Mouse (Mus musculus) midbrain, embryonic 13.5 days (tissue): ENCODE results near the gene Pemt. TPM values are rescaled to one million over a fixed set of nuclear protein-coding genes. Genes with fewer than 3 reads are reported as not detected.
A peak's percentile ranks its signal among the peaks of the same experiment; 100 is the strongest.

ENCODE experiments used
- ATAC-seq: fragments of 200-750 bp; cut with Nextera tagmentation; 2 replicates; pipeline ENCODE4 v1.8.0; 2017; ENCODE audit warnings: mild to moderate bottlenecking, moderate TSS enrichment, moderate library complexity
- H3K27ac ChIP-seq: fragments of 300-500 bp; sonication (generic); 2 replicates; pipeline ENCODE4 v1.5.1; 2015; ENCODE audit warnings: inconsistent platforms, mild to moderate bottlenecking, moderate library complexity
- H3K27me3 ChIP-seq: fragments of 300-500 bp; sonication (generic); 2 replicates; pipeline ENCODE4 v1.6.1; 2015; ENCODE audit warnings: mild to moderate bottlenecking, inconsistent platforms
- H3K36me3 ChIP-seq: fragments of 300-500 bp; sonication (generic); 2 replicates; pipeline ENCODE4 v1.6.1; 2015; ENCODE audit warnings: mild to moderate bottlenecking, inconsistent platforms
- H3K4me1 ChIP-seq: fragments of 300-500 bp; sonication (generic); replicated peaks from 2 replicates; pipeline ENCODE4 v1.6.1; 2015; ENCODE audit warnings: inconsistent platforms
- H3K4me2 ChIP-seq: fragments of 300-500 bp; sonication (generic); replicated peaks from 2 replicates; pipeline ENCODE4 v1.6.1; 2015; ENCODE audit warnings: moderate library complexity, mild to moderate bottlenecking, inconsistent platforms
- H3K4me3 ChIP-seq: fragments of 300-500 bp; sonication (generic); replicated peaks from 2 replicates; pipeline ENCODE4 v1.5.1; 2015; ENCODE audit warnings: mild to moderate bottlenecking, inconsistent platforms
- H3K9ac ChIP-seq: fragments of 300-500 bp; sonication (generic); replicated peaks from 2 replicates; pipeline ENCODE4 v1.6.1; 2015; ENCODE audit warnings: mild to moderate bottlenecking, inconsistent platforms
- H3K9me3 ChIP-seq: fragments of 300-500 bp; sonication (generic); 2 replicates; pipeline ENCODE4 v1.6.1; 2016; ENCODE audit warnings: mild to moderate bottlenecking, inconsistent platforms
- WGBS: fragments of 180-500 bp; shearing (Covaris S2); methylation state at CpG from one replicate; pipeline ENCODE4 v1.1.7; 2015; 5-methylcytosine and 5-hydroxymethylcytosine counted together
- polyA plus RNA-seq: library from polyadenylated mRNA; unstranded; fragments of >200 nt; fragmentation: Nextera tagmentation; extraction: Ambion mirVana; gene quantifications from 2 replicates; pipeline ENCODE4 v1.2.1, GENCODE M21; 2015

Gene Pemt
- polyA plus RNA-seq, 1 experiment from 2014 or later: 6.9 TPM

DNA sequence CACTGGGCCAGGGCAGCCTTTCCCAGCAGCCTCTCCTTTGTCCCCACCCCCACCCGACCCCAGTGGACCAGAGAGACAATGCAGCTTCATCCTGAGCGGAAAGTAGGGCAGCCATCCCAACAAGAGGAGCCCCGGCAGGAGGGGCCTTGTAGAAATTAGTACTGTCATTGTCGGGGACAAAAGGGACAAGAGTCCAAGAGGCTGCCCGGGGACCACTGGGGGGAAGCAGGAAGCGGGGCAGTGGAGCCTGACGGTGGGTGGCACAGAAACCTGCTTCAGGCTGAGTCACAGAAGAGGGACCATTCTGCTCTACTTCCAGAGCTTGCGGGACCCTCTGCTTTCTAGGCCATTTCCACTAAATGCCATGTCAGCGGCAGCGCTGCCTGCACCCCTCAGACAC lies 71.0 kb downstream of the Pemt start:
- H3K27ac ChIP-seq: no peak overlapping the region
- 14% methylated on average over 10 of the region's 10 CpGs for WGBS
- H3K9ac ChIP-seq: no peak overlapping the region
- H3K4me2 ChIP-seq: no peak overlapping the region
- H3K36me3 ChIP-seq: no peaks in the 10 kb centered on the region
- H3K4me1 ChIP-seq: 0 out of 2 replicates have a peak, but pooled peaks cover 4% of the 10 kb centered on the region
- no peaks in the 10 kb centered on the region for H3K9me3 ChIP-seq
- H3K4me3 ChIP-seq: no peak overlapping the region
- 0 out of 2 replicates have a peak, but pooled peaks cover 3% of the 10 kb centered on the region for H3K27me3 ChIP-seq
- no peak for ATAC-seq

DNA sequence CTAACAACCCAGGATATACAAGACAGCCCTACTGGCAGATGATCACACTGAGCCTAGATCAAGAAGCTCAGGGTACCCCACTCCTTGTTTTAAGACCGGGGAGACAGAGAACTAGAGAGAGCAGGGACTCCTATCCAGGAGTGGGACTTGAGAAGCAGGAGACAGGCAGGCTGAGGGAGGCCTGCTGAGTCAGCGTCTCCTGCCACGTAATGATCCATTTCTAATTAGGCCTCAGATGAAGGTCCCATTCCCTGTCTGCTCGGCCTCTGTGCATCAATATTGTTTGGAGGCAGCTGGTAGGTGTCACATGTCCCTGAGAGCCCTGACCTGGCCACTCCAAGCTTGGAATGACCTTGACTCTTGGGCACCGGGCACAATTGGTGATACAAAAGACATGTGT lies 72.9 kb downstream of the Pemt start:
- no peak for ATAC-seq
- WGBS: 79% methylated on average over 5 of the region's 5 CpGs

DNA sequence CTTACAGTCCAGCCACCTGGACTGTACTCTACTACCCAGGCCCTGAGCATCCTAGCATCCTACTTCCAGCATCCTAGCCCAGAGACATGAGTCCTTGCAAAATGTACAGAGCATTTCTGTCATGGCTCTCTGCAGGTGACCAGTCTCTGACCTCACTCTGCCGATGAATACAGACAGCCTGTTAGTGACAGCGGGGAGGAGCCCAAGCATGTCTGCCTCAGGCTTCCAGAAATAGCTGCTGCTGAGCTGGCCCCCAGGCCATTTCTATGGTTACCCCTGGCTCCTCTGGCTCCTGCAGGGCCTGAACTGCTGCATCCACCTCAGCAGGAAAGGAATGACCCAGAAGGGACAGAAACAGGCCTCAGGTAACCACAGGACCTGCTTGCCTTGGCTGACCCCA lies 74.6 kb downstream of the Pemt start:
- WGBS: 50% methylated on average over 2 of the region's 2 CpGs

More for the DNA sequence above, 72.9 kb downstream of the Pemt start:
- Histone ChIP-seq H3K4me2 (no peak overlapping the region), H3K36me3 (no peaks in the 10 kb centered on the region), H3K4me1 (0 out of 2 replicates have a peak, but pooled peaks cover 4% of the 10 kb centered on the region), H3K9ac (no peak overlapping the region), H3K9me3 (no peaks in the 10 kb centered on the region), H3K27ac (no peak overlapping the region), H3K27me3 (no peaks in the 10 kb centered on the region; the same call in 1 of the 2 replicates), H3K4me3 (no peak overlapping the region)

DNA sequence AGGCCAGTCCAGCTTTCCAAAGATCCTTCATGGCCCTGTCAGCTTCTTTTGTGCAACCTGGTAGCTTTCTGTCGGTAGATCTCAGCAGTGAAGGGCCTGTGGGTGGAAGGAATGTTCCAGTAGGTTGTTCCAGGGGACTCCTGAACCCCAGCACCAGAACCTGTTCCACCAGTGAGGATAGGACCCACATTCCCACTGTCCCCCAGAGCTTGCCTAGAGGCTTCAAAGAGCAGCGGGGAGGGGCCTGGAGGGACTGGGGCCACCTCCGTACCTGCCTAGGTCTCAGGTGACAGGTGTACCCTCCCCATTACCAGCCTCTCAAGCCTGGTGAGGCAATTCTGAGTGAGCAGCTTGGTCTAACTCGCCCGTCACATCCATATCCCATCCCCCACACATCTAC lies 75.5 kb downstream of the Pemt start:
- Histone ChIP-seq H3K27ac (no peak overlapping the region), H3K36me3 (no peaks in the 10 kb centered on the region), H3K9me3 (no peaks in the 10 kb centered on the region), H3K9ac (no peak overlapping the region), H3K4me2 (no peak overlapping the region), H3K27me3 (peaks cover 1% of the 10 kb centered on the region; the same call in 1 of the 2 replicates), H3K4me1 (0 out of 2 replicates have a peak, but pooled peaks cover 4% of the 10 kb centered on the region), H3K4me3 (no peak overlapping the region)
- WGBS: 87% methylated on average over 5 of the region's 5 CpGs
- ATAC-seq: no peak

More for the DNA sequence above, 74.6 kb downstream of the Pemt start:
- Histone ChIP-seq H3K27me3 (no peaks in the 10 kb centered on the region; the same call in 1 of the 2 replicates), H3K4me3 (no peak overlapping the region), H3K9me3 (no peaks in the 10 kb centered on the region), H3K27ac (no peak overlapping the region), H3K9ac (no peak overlapping the region), H3K36me3 (no peaks in the 10 kb centered on the region), H3K4me1 (0 out of 2 replicates have a peak, but pooled peaks cover 4% of the 10 kb centered on the region), H3K4me2 (no peak overlapping the region)
- no peak for ATAC-seq

DNA sequence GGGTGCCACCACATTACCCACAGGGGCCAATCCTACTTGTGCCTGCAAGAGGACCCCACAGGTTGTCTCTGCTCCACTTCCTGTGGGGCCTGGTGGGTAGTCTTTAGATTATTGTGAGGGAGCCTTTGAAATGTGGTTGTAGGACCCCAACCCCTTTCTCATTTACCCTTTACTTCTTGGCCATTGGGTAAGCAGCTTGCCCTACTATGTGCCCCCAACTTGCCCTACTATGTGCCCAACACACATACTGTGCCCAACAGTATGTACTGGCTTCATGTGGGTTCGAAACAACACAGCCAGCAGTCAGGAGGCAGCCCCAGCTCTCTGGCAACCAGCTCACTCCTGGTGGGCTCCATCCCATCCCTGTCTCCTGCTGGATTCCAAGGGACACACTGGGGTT lies 78.5 kb downstream of the Pemt start:
- Histone ChIP-seq H3K4me1 (peaks cover 23% of the 10 kb centered on the region), H3K4me2 (no peak overlapping the region), H3K36me3 (0 out of 2 replicates have a peak, but pooled peaks cover under 1% of the 10 kb centered on the region), H3K9me3 (no peaks in the 10 kb centered on the region), H3K4me3 (no peak overlapping the region), H3K27me3 (peaks cover 29% of the 10 kb centered on the region), H3K9ac (no peak overlapping the region), H3K27ac (no peak overlapping the region)
- WGBS: 88% methylated on average over 1 of the region's 1 CpGs
- no peak for ATAC-seq

DNA sequence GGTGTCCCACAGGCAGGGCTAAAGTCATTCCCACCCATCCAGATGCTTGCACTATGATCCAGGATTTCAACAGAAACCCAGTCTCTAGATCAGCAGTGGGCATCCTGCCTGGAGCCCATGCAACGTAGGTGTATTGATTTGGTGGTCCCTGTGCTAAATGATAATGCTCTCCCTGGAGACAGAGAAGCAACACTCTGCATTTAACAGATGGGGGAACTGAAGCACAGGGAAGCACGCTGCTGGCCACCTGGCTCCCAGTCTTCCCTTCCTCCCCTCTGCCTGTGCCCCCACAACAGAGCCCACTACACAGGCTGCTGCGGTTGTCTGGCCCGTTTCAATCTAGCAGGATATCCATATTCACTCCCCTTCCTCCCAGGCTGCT lies 80.2 kb downstream of the Pemt start:
- peaks cover 37% of the 10 kb centered on the region for H3K27me3 ChIP-seq
- no peak for ATAC-seq
- H3K4me2 ChIP-seq: no peak overlapping the region
- H3K27ac ChIP-seq: no peak overlapping the region
- WGBS: 75% methylated on average over 4 of the region's 4 CpGs
- H3K9me3 ChIP-seq: no peaks in the 10 kb centered on the region
- no peak overlapping the region for H3K4me3 ChIP-seq
- H3K9ac ChIP-seq: no peak overlapping the region
- H3K4me1 ChIP-seq: peaks cover 23% of the 10 kb centered on the region
- peaks cover 16% of the 10 kb centered on the region for H3K36me3 ChIP-seq

DNA sequence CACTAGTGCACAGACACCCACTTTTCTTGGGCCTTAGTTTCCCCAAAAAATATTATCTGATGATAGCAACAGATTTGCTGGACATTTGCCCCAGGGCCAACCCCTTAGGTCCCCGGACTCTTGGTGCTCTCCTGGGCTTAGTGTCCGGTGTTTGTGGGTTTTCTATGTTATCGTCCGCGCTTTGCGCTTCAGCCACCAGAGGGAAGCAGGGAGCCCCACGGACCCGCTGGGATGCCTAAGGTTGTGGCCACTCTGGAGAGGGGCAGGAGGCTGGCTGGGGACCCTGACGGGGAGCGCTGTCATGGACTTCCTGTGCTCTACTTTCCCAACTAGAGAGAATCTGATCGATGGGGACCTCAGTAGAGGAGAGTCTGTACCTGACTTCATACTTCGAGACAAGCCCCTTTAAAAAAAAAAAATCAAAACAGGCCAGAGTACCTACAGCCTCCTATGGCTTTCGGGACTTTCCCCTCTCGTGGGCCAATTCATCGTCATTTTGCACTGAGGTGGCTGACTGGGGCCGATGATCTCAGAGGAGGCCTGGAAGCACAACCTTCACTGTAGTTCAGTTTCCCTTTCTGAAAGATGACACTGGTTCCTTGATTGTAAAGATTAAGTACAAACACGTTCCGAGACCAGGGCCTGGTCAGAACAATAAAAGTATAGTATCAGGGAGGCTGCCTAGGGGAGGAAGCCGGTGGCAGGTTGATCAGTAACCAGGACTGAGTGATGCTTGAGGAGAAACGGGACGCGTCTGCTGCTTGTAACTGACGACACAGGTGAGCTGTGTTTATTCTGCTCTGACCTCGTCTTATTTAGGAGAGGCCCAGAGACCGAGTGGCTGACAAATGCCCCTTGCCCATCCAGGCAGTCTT lies 80.8 kb downstream of the Pemt start:
- H3K27me3 ChIP-seq: peaks cover 37% of the 10 kb centered on the region
- ATAC-seq: peak; percentile 75
- H3K4me3 ChIP-seq: peak overlapping the region; percentile 46
- 35% methylated on average over 25 of the region's 25 CpGs for WGBS
- peak overlapping the region; percentile 52 for H3K9ac ChIP-seq
- H3K4me2 ChIP-seq: peak overlapping the region; percentile 87
- H3K36me3 ChIP-seq: peaks cover 22% of the 10 kb centered on the region
- H3K27ac ChIP-seq: no peak overlapping the region
- H3K9me3 ChIP-seq: no peaks in the 10 kb centered on the region
- H3K4me1 ChIP-seq: peaks cover 23% of the 10 kb centered on the region

DNA sequence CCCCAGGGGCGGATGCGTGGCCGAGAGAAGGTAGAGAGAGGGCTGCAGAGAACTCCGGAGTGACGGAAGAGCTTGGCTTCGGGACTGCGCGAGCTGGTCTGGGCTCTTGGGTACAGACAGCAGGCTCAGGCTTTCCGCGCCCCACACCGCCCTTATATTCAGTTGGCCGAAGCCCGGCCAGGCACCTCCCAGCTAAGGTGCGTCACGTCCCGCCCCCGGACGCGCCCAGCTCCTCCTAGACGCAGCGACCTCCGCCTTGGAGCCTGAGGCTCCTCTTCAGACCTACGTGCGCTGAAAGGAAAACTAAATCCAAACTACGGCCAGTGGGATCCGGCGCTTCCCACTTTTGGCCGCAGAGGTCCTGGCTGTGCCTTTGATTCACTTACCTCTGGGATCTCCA lies 81.5 kb downstream of the Pemt start, which contains the start of gene Rasd1:
Gene Rasd1, minus strand, starts transcription at position 127 of the 400 bp plus-strand sequence.
- H3K27me3 ChIP-seq: peaks cover 37% of the 10 kb centered on the region
- peak; percentile 73 for ATAC-seq

DNA sequence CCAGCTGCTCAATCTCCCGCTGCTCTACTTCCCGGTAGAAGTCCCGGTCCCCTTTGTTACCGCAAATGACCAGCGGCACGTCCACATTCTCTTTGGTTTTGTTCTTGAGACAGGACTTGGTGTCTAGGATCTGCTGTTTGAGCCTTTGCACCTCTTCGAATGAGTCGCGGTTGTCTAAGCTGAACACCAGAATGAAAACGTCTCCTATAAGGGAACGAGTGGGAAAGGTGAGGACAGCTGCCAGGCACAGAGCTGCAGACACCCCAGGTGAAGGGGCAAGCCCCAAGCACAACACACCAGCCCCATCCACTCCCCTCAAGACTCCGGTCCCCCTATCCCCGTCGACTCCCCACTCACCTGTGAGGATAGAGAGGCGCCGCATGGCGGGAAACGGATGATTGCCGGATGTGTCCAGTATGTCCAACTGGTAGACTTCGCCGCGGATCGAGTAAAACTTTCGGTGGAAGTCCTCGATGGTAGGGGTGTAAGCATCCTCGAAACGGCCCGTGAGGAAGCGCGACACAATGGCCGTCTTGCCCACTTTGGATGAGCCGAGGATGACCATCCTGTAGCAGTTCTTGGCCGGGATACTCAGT lies 82.0 kb downstream of the Pemt start:
- Histone ChIP-seq H3K9me3 (no peaks in the 10 kb centered on the region), H3K36me3 (peaks cover 24% of the 10 kb centered on the region), H3K27me3 (peaks cover 37% of the 10 kb centered on the region), H3K9ac (peak overlapping the region; percentile 52), H3K4me2 (peak overlapping the region; percentile 87), H3K4me3 (peak overlapping the region; percentile 46), H3K4me1 (peaks cover 23% of the 10 kb centered on the region), H3K27ac (no peak overlapping the region)
- ATAC-seq: peak; percentile 32; the same call in 1 of the 2 replicates
- WGBS: 2% methylated on average over 33 of the region's 33 CpGs

More for the DNA sequence above, 81.5 kb downstream of the Pemt start, which contains the start of gene Rasd1:
- WGBS: 2% methylated on average over 28 of the region's 28 CpGs
- Histone ChIP-seq H3K4me1 (peaks cover 23% of the 10 kb centered on the region), H3K4me3 (peak within 1 kb of the TSS; percentile 46), H3K36me3 (peaks cover 24% of the 10 kb centered on the region), H3K27ac (no peak within 1 kb of the TSS), H3K9me3 (no peaks in the 10 kb centered on the region), H3K9ac (peak within 1 kb of the TSS; percentile 52), H3K4me2 (peak within 1 kb of the TSS; percentile 87)

DNA sequence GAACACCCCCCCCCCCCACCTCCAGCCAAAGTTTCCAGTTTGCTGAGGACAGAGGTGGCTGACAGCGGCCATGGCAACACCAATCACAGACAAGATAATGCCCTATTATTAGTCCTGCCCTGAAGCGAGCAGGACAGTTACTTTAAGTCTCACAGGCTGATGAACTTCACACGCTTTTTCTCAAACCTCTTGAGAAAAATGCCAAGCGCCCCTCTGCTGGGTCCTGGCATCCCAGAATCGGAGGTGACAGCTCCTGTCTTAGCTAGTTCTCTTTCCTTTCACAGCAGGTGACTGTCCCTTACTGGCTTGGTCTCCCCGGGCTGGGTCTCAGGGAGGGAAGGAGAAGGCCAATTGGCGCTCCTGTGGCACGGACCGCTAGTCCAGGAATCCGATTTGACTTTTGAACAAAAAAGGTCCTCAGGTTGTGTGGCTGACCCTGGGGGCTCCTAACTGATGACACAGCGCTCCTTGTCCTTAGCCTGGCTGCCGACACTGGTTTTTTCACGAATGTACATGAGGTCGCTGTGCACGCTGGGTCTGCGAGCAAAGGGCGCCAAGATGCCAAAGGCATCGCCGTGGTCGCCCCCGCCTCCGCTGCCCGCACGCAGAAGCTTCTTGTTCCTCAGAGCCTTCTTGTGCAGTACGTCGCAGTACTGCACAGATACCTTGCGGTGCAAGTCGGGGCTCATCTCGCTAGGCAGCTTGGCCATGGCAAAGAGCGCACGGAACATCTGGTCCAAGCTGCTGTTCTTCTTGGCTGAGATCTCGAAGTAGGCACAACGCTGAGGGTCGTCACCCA lies 82.7 kb downstream of the Pemt start:
- 5% methylated on average over 34 of the region's 34 CpGs for WGBS

DNA sequence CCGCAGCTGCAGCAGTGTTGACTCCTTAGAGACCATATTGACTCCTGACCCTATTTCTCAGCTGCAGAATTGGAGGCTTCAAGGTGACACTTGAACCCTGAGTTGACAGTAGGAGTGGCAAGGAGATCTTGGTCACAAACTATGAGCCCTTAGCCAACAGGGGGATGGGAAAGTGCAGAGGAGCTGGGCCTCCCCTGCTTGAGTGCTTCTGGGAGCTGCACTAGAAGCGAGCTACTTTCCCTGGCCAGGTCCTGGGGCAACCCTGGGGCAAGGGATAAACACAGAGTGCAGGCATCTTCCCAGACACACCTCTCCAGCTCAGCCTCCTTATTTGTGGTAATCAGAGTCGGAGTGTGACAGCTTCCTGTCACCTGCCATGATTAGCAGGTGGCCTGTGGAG lies 83.7 kb downstream of the Pemt start:
- Histone ChIP-seq H3K4me2 (no peak overlapping the region), H3K9ac (no peak overlapping the region), H3K9me3 (no peaks in the 10 kb centered on the region), H3K4me3 (no peak overlapping the region), H3K36me3 (peaks cover 24% of the 10 kb centered on the region), H3K27ac (no peak overlapping the region), H3K4me1 (peaks cover 23% of the 10 kb centered on the region), H3K27me3 (peaks cover 37% of the 10 kb centered on the region)
- 70% methylated on average over 3 of the region's 3 CpGs for WGBS
- ATAC-seq: no peak

More for the DNA sequence above, 82.7 kb downstream of the Pemt start:
- peaks cover 23% of the 10 kb centered on the region for H3K4me1 ChIP-seq
- peaks cover 24% of the 10 kb centered on the region for H3K36me3 ChIP-seq
- ATAC-seq: no peak
- H3K27ac ChIP-seq: no peak overlapping the region
- peak overlapping the region; percentile 87 for H3K4me2 ChIP-seq
- H3K9me3 ChIP-seq: no peaks in the 10 kb centered on the region
- H3K27me3 ChIP-seq: peaks cover 37% of the 10 kb centered on the region
- peak overlapping the region; percentile 46 for H3K4me3 ChIP-seq
- H3K9ac ChIP-seq: peak overlapping the region; percentile 44; the same call in 1 of the 2 replicates
